Mouse (Mus musculus) liver, adult 2 months (tissue): Measurements from ENCODE around the gene Msh2. TPM values are rescaled to one million over a fixed set of nuclear protein-coding genes. Genes with fewer than 3 reads are reported as not detected.
A peak's percentile ranks its signal among the peaks of the same experiment; 100 is the strongest.

Experiments used
- DNase-seq: peaks from one replicate; pipeline ENCODE4 v3.0.0-alpha.2; 2011; ENCODE audit warnings: low read depth, low spot score; ENCODE audit errors: extremely low read depth
- H3K27ac ChIP-seq: fragments of 200-500 bp; replicated peaks from 2 replicates; pipeline ENCODE4 v1.5.1; 2012; ENCODE audit warnings: low read depth, mild to moderate bottlenecking, control low read depth, inconsistent platforms, low read length; ENCODE audit not compliant: insufficient read depth
- H3K27me3 ChIP-seq: fragments of 200-500 bp; 2 replicates; pipeline ENCODE4 v1.6.1; 2012; ENCODE audit warnings: mild to moderate bottlenecking, moderate library complexity, low read length, inconsistent platforms; ENCODE audit not compliant: control insufficient read depth, insufficient read depth
- H3K36me3 ChIP-seq: fragments of 200-500 bp; 2 replicates; pipeline ENCODE4 v1.6.1; 2012; ENCODE audit warnings: low read length, inconsistent platforms; ENCODE audit not compliant: control insufficient read depth, insufficient read depth
- H3K4me1 ChIP-seq: fragments of 200-500 bp; 2 replicates; pipeline ENCODE4 v1.6.1; 2011; ENCODE audit warnings: low read length; ENCODE audit not compliant: control insufficient read depth, insufficient read depth
- H3K4me3 ChIP-seq: fragments of 200-500 bp; 2 replicates; pipeline ENCODE4 v1.5.1; 2011; ENCODE audit warnings: low read depth, mild to moderate bottlenecking, control low read depth, low read length, moderate library complexity; ENCODE audit not compliant: insufficient read depth
- H3K79me2 ChIP-seq: fragments of 200-500 bp; 2 replicates; pipeline ENCODE4 v1.6.1; 2012; ENCODE audit warnings: inconsistent platforms, mild to moderate bottlenecking, low read length, moderate library complexity; ENCODE audit not compliant: control insufficient read depth, insufficient read depth
- H3K9ac ChIP-seq: fragments of 200-500 bp; 2 replicates; pipeline ENCODE4 v1.6.1; 2012; ENCODE audit warnings: low read depth, mild to moderate bottlenecking, control low read depth, inconsistent platforms, low read length
- CTCF ChIP-seq: fragments of 200-500 bp; IDR thresholded peaks from 2 replicates; pipeline ENCODE4 v1.5.1; 2011; ENCODE audit warnings: low read depth, low read length, control low read depth
- POLR2A ChIP-seq: fragments of 200-500 bp; IDR thresholded peaks from 2 replicates; pipeline ENCODE4 v1.6.1; 2011; ENCODE audit warnings: low read length, control low read depth; ENCODE audit not compliant: insufficient read depth; ENCODE audit errors: extremely low read depth
- WGBS: fragments of 180-500 bp; shearing (Covaris S2); methylation state at CpG from one replicate; pipeline ENCODE4 v1.1.7; 2018; 5-methylcytosine and 5-hydroxymethylcytosine counted together
- polyA plus RNA-seq: library from polyadenylated mRNA; depleted of rRNA; stranded (reverse); fragments of >200 nt; gene quantifications from 2 replicates; pipeline ENCODE4 v1.2.3, GENCODE M21; 2012
- total RNA-seq: library from RNA; depleted of rRNA; stranded (reverse); fragments of >200 nt; gene quantifications from 2 replicates; pipeline ENCODE4 v1.2.3, GENCODE M21; 2014

Msh2 gene
- total and polyA plus RNA-seq, 2 experiments: 2.1 to 12.8 TPM

- Histone ChIP-seq H3K4me1 (no peaks in the 10 kb centered on the region), H3K36me3 (peaks cover 5% of the 10 kb centered on the region; the same call in 1 of the 2 replicates), H3K27ac (no peak overlapping the region), H3K9ac (no peak overlapping the region), H3K4me3 (no peak overlapping the region), H3K79me2 (no peaks in the 10 kb centered on the region), H3K27me3 (no peaks in the 10 kb centered on the region)
- 95% methylated on average over 12 of the region's 12 CpGs for WGBS
- TF ChIP-seq CTCF: no peak
- no peak for TF ChIP-seq POLR2A
- no peak for DNase-seq
Observed at GRCm38 (mm10) chr17:87726489-87727356, 54.6 kb downstream of the Msh2 start.

GRCm38 (mm10) chr17:87731962-87732361, 59.8 kb downstream of the Msh2 start:
- Histone ChIP-seq H3K4me3 (no peak overlapping the region), H3K27me3 (no peaks in the 10 kb centered on the region), H3K36me3 (no peaks in the 10 kb centered on the region), H3K27ac (no peak overlapping the region), H3K9ac (no peak overlapping the region), H3K4me1 (no peaks in the 10 kb centered on the region), H3K79me2 (no peaks in the 10 kb centered on the region)
- WGBS: 81% methylated on average over 4 of the region's 4 CpGs
- no peak for DNase-seq
- TF ChIP-seq CTCF (no peak), POLR2A (no peak)

- Histone ChIP-seq H3K4me1 (no peaks in the 10 kb centered on the region), H3K36me3 (no peaks in the 10 kb centered on the region), H3K9ac (no peak overlapping the region), H3K4me3 (no peak overlapping the region), H3K27ac (no peak overlapping the region), H3K79me2 (no peaks in the 10 kb centered on the region), H3K27me3 (no peaks in the 10 kb centered on the region)
- TF ChIP-seq CTCF (no peak), POLR2A (no peak)
- no peak for DNase-seq
- WGBS: 88% methylated on average over 8 of the region's 8 CpGs
Observed at GRCm38 (mm10) chr17:87734471-87734870, 62.3 kb downstream of the Msh2 start.

- H3K27ac ChIP-seq: no peak overlapping the region
- 88% methylated on average over 3 of the region's 3 CpGs for WGBS
- TF ChIP-seq CTCF (no peak), POLR2A (no peak)
- no peaks in the 10 kb centered on the region for H3K4me1 ChIP-seq
- no peak overlapping the region for H3K9ac ChIP-seq
- H3K79me2 ChIP-seq: no peaks in the 10 kb centered on the region
- no peak for DNase-seq
- no peaks in the 10 kb centered on the region for H3K27me3 ChIP-seq
- H3K4me3 ChIP-seq: no peak overlapping the region
- no peaks in the 10 kb centered on the region for H3K36me3 ChIP-seq
Observed at GRCm38 (mm10) chr17:87737144-87737543, 65.0 kb downstream of the Msh2 start.

- Histone ChIP-seq H3K79me2 (no peaks in the 10 kb centered on the region), H3K9ac (no peak overlapping the region), H3K27ac (no peak overlapping the region), H3K4me3 (no peak overlapping the region), H3K4me1 (no peaks in the 10 kb centered on the region), H3K27me3 (no peaks in the 10 kb centered on the region), H3K36me3 (no peaks in the 10 kb centered on the region)
- no peak for DNase-seq
- WGBS: 28% methylated on average over 1 of the region's 1 CpGs
- TF ChIP-seq CTCF (no peak), POLR2A (no peak)
Observed at GRCm38 (mm10) chr17:87739835-87740234, 67.7 kb downstream of the Msh2 start.

DNA sequence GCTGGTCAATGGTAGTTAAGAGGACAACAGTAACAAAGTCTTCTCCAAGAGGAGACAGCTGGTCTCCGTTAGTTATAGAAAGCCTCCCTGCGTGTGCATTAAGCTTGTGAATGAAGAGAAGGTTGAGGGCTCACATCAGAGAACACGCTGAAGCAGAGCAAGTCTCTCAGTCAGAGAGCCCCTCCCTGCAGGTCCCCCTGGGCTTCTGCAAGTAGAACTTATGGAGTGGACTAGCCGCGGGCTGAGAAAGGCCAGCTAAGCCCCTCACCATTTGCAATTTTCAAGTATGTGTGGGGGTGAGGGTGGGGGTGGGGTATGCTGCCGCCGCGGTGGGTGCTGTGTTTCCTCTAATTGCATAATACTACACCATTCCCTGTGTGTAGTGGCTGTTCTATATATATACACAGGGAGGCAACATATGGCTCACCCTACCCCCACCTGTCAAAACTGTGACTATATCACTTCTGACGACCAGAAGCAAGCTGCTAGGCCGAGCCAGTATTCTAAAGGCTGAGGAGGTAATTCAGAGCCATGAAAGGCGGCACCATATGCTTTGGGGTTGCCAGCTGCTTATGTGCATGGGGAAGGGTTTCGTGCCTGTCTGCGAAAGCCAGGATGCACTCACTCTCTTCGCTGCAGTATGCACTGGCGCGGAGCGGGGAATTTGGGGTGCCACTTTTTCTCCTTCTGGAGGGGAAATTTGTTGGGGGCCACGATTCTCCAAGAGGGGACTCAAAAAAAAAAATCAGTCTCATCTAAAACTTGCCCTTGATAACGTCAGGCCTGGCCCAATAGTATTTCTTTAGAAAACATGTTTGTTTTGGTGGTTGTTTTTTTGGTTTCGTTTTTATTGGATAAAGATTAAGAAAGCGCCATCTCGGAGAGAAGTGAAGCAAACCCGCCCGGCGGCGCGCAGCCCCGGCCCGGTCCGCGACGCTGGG, 73.1 kb downstream of the Msh2 start:
- TF ChIP-seq CTCF (no peak), POLR2A (no peak)
- peak overlapping the region; percentile 76; the same call in 1 of the 2 replicates for H3K4me3 ChIP-seq
- H3K27me3 ChIP-seq: peaks cover 14% of the 10 kb centered on the region
- 15% methylated on average over 32 of the region's 32 CpGs for WGBS
- H3K27ac ChIP-seq: no peak overlapping the region
- H3K36me3 ChIP-seq: no peaks in the 10 kb centered on the region
- no peaks in the 10 kb centered on the region for H3K79me2 ChIP-seq
- DNase-seq: no peak
- no peak overlapping the region; the same call in 1 of the 2 replicates for H3K9ac ChIP-seq
- peaks cover 6% of the 10 kb centered on the region; the same call in 1 of the 2 replicates for H3K4me1 ChIP-seq
